Mouse (Mus musculus) right cerebral cortex, postnatal 25 days (tissue): Measurements from ENCODE around the gene Trex2.
"Not testable (repeated sequence)": the region's sequence is repeated elsewhere in the genome, so short reads cannot be mapped to it uniquely, and the experiment has no call there.

Experiments used
- DNase-seq: peaks from one replicate; pipeline ENCODE4 v3.0.0; 2022

Gene Trex2

DNA sequence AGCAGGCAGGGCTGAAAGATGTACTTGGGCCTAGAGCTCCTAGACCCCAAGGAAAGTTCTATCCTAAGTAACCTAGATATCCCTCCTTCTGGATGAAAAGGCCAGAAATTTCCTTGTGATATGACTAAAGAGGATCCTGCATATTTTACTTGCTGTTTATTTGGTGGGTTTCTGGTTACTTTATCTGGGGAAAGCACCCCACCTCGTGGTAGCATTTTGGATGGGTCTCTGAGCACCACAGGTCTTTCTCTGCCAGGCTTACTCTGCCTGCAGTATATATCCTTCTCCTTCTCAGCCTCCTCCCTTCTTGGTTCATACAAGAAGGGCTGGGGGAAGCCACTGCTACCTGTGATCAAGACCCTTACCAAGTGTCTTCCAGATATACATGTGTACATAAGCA lies 22.4 kb downstream of the Trex2 start:
- DNase-seq, result no peak

GRCm38 (mm10) chrX:73410880-73411517 lies 24.1 kb downstream of the Trex2 start, which contains the start of gene Zfp92:
Gene Zfp92 (plus strand): TSS chrX:73411096.
- peak; percentile 26 for DNase-seq

DNA sequence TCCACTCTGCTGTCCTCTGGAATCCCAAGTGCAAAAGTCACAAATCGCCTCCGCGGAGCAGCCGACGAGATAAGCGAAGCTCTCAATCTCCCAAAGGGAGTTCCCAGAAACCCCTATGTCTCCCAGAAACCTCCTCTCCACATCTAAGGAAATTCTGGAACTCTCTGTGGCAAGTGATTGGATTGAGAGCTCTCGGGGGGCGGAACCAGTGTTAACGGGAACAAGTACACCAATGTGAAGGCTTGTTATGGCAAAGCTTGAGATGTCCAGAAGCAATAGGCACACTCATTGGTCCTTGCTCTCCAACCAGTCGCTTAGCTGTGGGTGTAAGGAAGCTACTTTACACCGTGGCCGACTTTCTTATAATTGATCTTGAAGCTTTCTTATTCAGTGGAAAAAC lies 33.5 kb downstream of the Trex2 start:
- no peak for DNase-seq

DNA sequence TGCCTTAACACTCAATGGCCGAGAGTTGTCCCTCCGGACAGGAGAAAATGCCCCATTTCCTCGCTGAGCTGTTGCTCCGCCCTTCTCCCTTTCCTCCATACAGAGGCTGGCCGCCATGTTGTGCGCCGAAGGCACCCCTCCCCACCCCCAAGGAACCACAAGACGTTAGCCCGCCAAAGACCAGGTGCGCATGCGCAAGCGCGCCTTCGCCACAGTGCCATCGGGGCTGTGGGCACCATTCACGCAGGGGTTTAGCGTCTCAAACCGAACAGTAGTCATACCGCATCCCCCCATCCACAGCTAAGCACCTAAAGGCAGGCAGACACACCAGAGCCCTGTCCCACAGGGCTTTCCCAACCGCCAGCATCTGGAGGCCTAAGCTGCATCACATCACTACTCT lies 34.2 kb downstream of the Trex2 start:
- no peak for DNase-seq

GRCm38 (mm10) chrX:73398636-73399035 lies 36.5 kb downstream of the Trex2 start, which contains the start of gene Gm18336:
Gene Gm18336 (minus strand): TSS chrX:73398736.
- not testable (repeated sequence) for DNase-seq

DNA sequence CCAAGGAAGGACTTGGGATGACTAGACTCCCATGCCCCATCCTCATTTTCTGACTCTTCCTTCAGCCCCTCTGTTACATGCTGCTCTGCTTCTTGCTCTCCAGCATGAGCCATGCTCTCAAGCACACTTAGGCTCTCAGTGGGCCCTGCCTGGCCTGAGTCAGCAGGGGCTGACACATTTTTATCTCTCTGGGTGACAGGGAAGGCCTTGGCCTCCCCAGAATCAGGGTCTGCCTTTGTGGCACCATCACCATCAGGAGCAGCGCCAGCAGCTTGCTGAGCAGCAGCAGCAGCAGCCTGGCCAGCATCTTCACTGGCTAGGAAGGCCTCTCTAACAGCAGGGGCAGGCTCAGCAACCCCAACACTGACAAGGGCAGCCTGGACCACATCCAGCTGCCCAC lies 38.7 kb downstream of the Trex2 start:
- DNase-seq, result no peak

GRCm38 (mm10) chrX:73391481-73391880 lies 43.7 kb downstream of the Trex2 start:
- DNase-seq, result no peak

DNA sequence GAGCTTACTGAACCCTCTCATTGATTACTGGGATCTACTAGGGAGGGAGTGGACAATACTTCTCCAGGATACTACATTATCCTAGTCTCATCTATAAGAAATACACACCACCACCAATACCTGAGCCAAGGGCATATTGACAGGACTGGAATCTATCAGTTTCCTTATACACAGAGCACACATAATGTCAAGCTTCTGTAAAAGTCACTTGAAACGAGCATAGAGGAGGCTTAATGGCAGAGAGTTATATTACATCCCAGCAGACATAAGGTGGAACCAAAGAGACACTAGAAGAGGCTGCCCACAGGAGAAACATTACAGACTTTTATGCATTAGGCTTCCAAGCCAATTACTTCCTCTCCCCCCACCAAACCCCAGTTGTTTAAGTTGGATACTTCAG lies 50.2 kb downstream of the Trex2 start:
- no peak for DNase-seq

DNA sequence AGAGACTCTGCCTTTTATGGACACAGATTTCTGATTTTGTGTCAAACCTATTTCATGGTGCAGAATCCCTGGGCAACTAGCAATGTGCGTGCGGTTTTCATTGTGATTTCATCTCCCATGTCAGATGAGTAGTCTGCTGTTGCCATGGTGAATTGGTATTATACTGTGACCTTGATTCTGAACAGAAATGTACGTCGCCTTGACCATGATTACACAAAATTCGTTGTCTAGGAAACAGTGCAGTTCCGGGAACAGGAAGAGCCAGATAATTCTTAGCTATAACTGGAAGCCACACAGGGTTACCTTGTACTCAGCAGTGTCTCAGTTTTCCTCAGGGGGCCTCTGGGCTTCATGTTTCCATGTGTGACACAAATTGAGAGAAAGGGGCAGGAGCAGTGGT lies 50.7 kb downstream of the Trex2 start:
- DNase-seq, result peak; percentile 5
